8 mouse cellular contexts compared by ENCODE assay signal in the genomic region with DNA sequence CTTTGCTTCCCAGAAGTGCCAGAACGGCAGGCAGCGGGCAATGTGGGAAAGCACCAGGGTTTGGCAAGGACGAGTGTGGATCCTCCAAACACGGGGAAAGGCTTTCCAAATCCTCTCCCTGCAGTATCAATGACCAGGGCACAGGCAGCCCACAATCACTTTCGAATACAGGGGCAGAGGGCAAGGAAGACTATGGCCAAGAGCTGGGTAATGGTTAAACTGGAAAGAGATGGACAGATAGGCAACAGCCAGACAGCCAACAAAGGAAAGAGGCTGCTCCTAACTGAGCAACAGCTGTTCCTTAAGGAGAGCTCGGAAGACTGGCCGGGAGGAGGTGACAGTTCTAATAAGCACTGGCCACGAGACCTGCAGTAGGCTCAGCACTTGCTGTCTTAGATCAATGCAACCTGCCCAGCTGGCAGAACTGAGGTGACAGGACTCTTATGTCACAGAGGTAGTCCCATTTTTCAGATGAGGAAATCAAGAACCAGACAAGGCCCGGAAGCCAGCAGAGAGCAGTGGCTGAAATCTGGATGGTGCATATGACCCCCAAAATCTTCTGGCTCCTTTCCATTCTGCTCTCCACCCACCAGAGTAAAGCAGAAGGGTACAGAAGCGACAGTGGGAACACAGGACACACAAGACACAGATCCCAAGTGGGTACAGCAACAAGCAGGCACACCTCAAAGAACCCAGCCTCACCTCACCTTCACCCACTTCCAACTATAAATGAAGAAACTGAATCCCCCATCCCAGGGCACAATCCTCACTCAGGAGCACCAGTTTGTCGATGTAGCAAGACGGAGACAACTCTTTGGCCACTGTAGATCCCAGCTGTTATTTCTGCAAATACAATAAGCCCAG. TPM values are rescaled to one million over a fixed set of nuclear protein-coding genes. Genes with fewer than 3 reads are reported as not detected.
A peak's percentile ranks its signal among the peaks of the same experiment; 100 is the strongest.
DNase-seq lines count a peak whose midpoint lies in the region; ATAC-seq and TF ChIP-seq lines count a peak whose summit lies in the region.

No protein-coding gene starts in this region.

- H3K27ac ChIP-seq in kidney, adult 2 months (ENCODE audit: insufficient read depth, low read depth, low read length) = no peak overlapping the region
- peak overlapping the region; percentile 85; the same call in 1 of the 2 replicates for H3K27ac ChIP-seq in embryonic facial prominence, embryonic 13.5 days
- no peak overlapping the region for H3K27ac ChIP-seq in midbrain, embryonic 16.5 days (ENCODE audit: low read length)

- no peak for ATAC-seq in embryonic facial prominence, embryonic 13.5 days (ENCODE audit: insufficient number of reproducible peaks, insufficient read depth, low FRiP score, low TSS enrichment, low read depth)
- ATAC-seq in midbrain, embryonic 16.5 days = no peak
- no peak for ATAC-seq in megakaryocyte progenitor cell, adult 5-6 weeks (replicated peaks; ENCODE audit: poor library complexity)

- DNase-seq in kidney, adult 2 months = peak; percentile 66
- no peak for DNase-seq in kidney, postnatal 10 days
- DNase-seq in kidney, adult 9 months = peak; percentile 70
- DNase-seq in adipocyte (ENCODE audit: low spot score) = no peak
- DNase-seq in urinary bladder, adult 2 months (ENCODE audit: low spot score) = no peak

- no peak for TF ChIP-seq POLR2A in kidney, adult 2 months (IDR thresholded peaks at IDR 0.05; ENCODE audit: low read depth, low read length)

- no peaks in the 10 kb centered on the region for H3K27me3 ChIP-seq in kidney, adult 2 months (replicated peaks; ENCODE audit: control insufficient read depth, insufficient read depth, low read length)
- no peaks in the 10 kb centered on the region for H3K27me3 ChIP-seq in embryonic facial prominence, embryonic 13.5 days
- H3K27me3 ChIP-seq in midbrain, embryonic 16.5 days (ENCODE audit: control insufficient read depth, insufficient read depth, low read depth, low read length) = no peaks in the 10 kb centered on the region

- H3K4me2 ChIP-seq in embryonic facial prominence, embryonic 13.5 days = peak overlapping the region; percentile 72
- H3K4me2 ChIP-seq in midbrain, embryonic 16.5 days (ENCODE audit: low read length) = peak overlapping the region; percentile 89

- H3K4me3 ChIP-seq in kidney, adult 2 months (ENCODE audit: insufficient read depth, low read depth, low read length) = peak overlapping the region; percentile 81
- H3K4me3 ChIP-seq in embryonic facial prominence, embryonic 13.5 days = peak overlapping the region; percentile 85
- H3K4me3 ChIP-seq in midbrain, embryonic 16.5 days (ENCODE audit: low read depth, low read length) = peak overlapping the region; percentile 91

- WGBS in kidney, adult 2 months = 43% methylated on average over 12 of the region's 12 CpGs
- 65% methylated on average over 12 of the region's 12 CpGs for WGBS in embryonic facial prominence, embryonic 13.5 days
- 72% methylated on average over 12 of the region's 12 CpGs for WGBS in midbrain, embryonic 16.5 days

- peak overlapping the region; percentile 97 for H3K9ac ChIP-seq in embryonic facial prominence, embryonic 13.5 days
- H3K9ac ChIP-seq in midbrain, embryonic 16.5 days (ENCODE audit: low read depth, low read length) = peak overlapping the region; percentile 90

- no peaks in the 10 kb centered on the region for H3K9me3 ChIP-seq in embryonic facial prominence, embryonic 13.5 days
- no peaks in the 10 kb centered on the region for H3K9me3 ChIP-seq in midbrain, embryonic 16.5 days (replicated peaks; ENCODE audit: control insufficient read depth, low read length, poor library complexity, severe bottlenecking)

- no peaks in the 10 kb centered on the region; the same call in 1 of the 2 replicates for H3K36me3 ChIP-seq in kidney, adult 2 months (ENCODE audit: control insufficient read depth, insufficient read depth, low read length)
- peaks cover 54% of the 10 kb centered on the region for H3K36me3 ChIP-seq in embryonic facial prominence, embryonic 13.5 days
- peaks cover 29% of the 10 kb centered on the region for H3K36me3 ChIP-seq in midbrain, embryonic 16.5 days (ENCODE audit: control insufficient read depth, insufficient read depth, low read length)

- TF ChIP-seq CTCF in kidney, adult 2 months (conservative IDR thresholded peaks at IDR 0.05; ENCODE audit: insufficient read depth, insufficient read length, low read depth, low read length) = no peak

- H3K4me1 ChIP-seq in kidney, adult 2 months (ENCODE audit: control insufficient read depth, insufficient read depth, low read length) = peaks cover 8% of the 10 kb centered on the region
- peaks cover 22% of the 10 kb centered on the region for H3K4me1 ChIP-seq in embryonic facial prominence, embryonic 13.5 days
- H3K4me1 ChIP-seq in midbrain, embryonic 16.5 days (ENCODE audit: control insufficient read depth, insufficient read depth, low read length) = peaks cover 15% of the 10 kb centered on the region

RNA-seq across cellular contexts. Expression of gene Snhg11, which starts 15.4 kb away (rescaled TPM):
- polyA plus RNA-seq in kidney, adult 2 months (2012; rRNA removed) = 35.3 and 58.4 TPM in 2 replicates
- 9.8 and 13.1 TPM in 2 replicates for polyA plus RNA-seq in embryonic facial prominence, embryonic 13.5 days (2015; fragmentation: Nextera tagmentation; extraction: Ambion mirVana)
- 636 and 732 TPM in 2 replicates for polyA plus RNA-seq in midbrain, embryonic 16.5 days (2015; fragmentation: Nextera tagmentation; extraction: Ambion mirVana)
- 0.17 and 0.24 TPM in 2 replicates for total RNA-seq in megakaryocyte progenitor cell, adult 5-6 weeks (2015)
- total RNA-seq in megakaryocyte progenitor cell, adult 5-6 weeks (2017) = 0.03 and 0.17 TPM in 2 replicates
- polyA plus RNA-seq in urinary bladder, adult 2 months (2012; rRNA removed) = 42.5 and 79.4 TPM in 2 replicates

RNA-seq across cellular contexts. Expression of gene Ralgapb, which starts 49.7 kb away (rescaled TPM):
- polyA plus RNA-seq in kidney, adult 2 months (2012; rRNA removed) = 25.6 and 30.6 TPM in 2 replicates
- polyA plus RNA-seq in embryonic facial prominence, embryonic 13.5 days (2015; fragmentation: Nextera tagmentation; extraction: Ambion mirVana) = 19.1 and 21.6 TPM in 2 replicates
- 19.9 and 25.2 TPM in 2 replicates for polyA plus RNA-seq in midbrain, embryonic 16.5 days (2015; fragmentation: Nextera tagmentation; extraction: Ambion mirVana)
- total RNA-seq in megakaryocyte progenitor cell, adult 5-6 weeks (2015) = 37.8 and 40.9 TPM in 2 replicates
- 22.2 and 30.4 TPM in 2 replicates for total RNA-seq in megakaryocyte progenitor cell, adult 5-6 weeks (2017)
- polyA plus RNA-seq in urinary bladder, adult 2 months (2012; rRNA removed) = 25.8 and 25.9 TPM in 2 replicates

RNA-seq across cellular contexts. Expression of gene Lbp, which starts 53.7 kb away (rescaled TPM):
- 19.8 and 27.2 TPM in 2 replicates for polyA plus RNA-seq in kidney, adult 2 months (2012; rRNA removed)
- polyA plus RNA-seq in embryonic facial prominence, embryonic 13.5 days (2015; fragmentation: Nextera tagmentation; extraction: Ambion mirVana) = 4.2 and 6.0 TPM in 2 replicates
- 2.6 and 4.3 TPM in 2 replicates for polyA plus RNA-seq in midbrain, embryonic 16.5 days (2015; fragmentation: Nextera tagmentation; extraction: Ambion mirVana)
- 71.3 and 89.1 TPM in 2 replicates for total RNA-seq in megakaryocyte progenitor cell, adult 5-6 weeks (2015)
- 212 and 229 TPM in 2 replicates for total RNA-seq in megakaryocyte progenitor cell, adult 5-6 weeks (2017)
- polyA plus RNA-seq in urinary bladder, adult 2 months (2012; rRNA removed) = 107 and 122 TPM in 2 replicates

Comparison
In these comparisons a context has a peak if more than half of its experiments do, and no peak if none do; other contexts are left out.
1. DNase-seq: peak in kidney, adult 2 months (single experiment) and kidney, adult 9 months (single experiment); none in kidney, postnatal 10 days (single experiment), adipocyte (single experiment) and urinary bladder, adult 2 months (single experiment).
2. Peak in every context shown above with its lines, with median percentiles within 50 percentile points of each other: H3K4me3 ChIP-seq.